Mouse (Mus musculus): ENCODE data around the gene Dlgap4. TPM values are rescaled to one million over a fixed set of nuclear protein-coding genes. Genes with fewer than 3 reads are reported as not detected.
"Not testable (repeated sequence)": the region's sequence is repeated elsewhere in the genome, so short reads cannot be mapped to it uniquely, and the experiment has no call there.

Gene Dlgap4
- polyA plus RNA-seq, 1 experiment from 2014 or later, result 55.5 TPM

- Histone ChIP-seq H3K4me1 (ENCODE audit: control insufficient read depth, insufficient read depth, low read length) (no peaks in the 10 kb centered on the region), H3K27ac (ENCODE audit: low read length) (no peak overlapping the region), H3K9ac (ENCODE audit: low read length) (no peak overlapping the region), H3K27me3 (ENCODE audit: control insufficient read depth, insufficient read depth, low read length) (no peaks in the 10 kb centered on the region), H3K9me3 (replicated peaks; ENCODE audit: control insufficient read depth, low read length) (peaks cover 12% of the 10 kb centered on the region), H3K4me2 (ENCODE audit: low read depth, low read length) (no peak overlapping the region), H3K36me3 (ENCODE audit: control insufficient read depth, insufficient read depth, low read length) (no peaks in the 10 kb centered on the region), H3K4me3 (replicated peaks; ENCODE audit: low read length) (no peak overlapping the region)
- no peak for ATAC-seq (ENCODE audit: insufficient read depth, low FRiP score)
- WGBS, result 72% methylated on average over 1 of the region's 1 CpGs
These were observed 175.3 kb downstream of the Dlgap4 start for GRCm38 (mm10) chr2:156788836-156789235.

- no peak overlapping the region for H3K27ac ChIP-seq (ENCODE audit: low read length)
- H3K4me1 ChIP-seq (ENCODE audit: control insufficient read depth, insufficient read depth, low read length), result no peaks in the 10 kb centered on the region
- ATAC-seq (ENCODE audit: insufficient read depth, low FRiP score), result no peak
- no peaks in the 10 kb centered on the region for H3K27me3 ChIP-seq (ENCODE audit: control insufficient read depth, insufficient read depth, low read length)
- WGBS, result 76% methylated on average over 1 of the region's 1 CpGs
- H3K9me3 ChIP-seq (replicated peaks; ENCODE audit: control insufficient read depth, low read length), result 0 out of 2 replicates have a peak, but pooled peaks cover 4% of the 10 kb centered on the region
- no peak overlapping the region for H3K4me3 ChIP-seq (replicated peaks; ENCODE audit: low read length)
- H3K4me2 ChIP-seq (ENCODE audit: low read depth, low read length), result no peak overlapping the region
- no peaks in the 10 kb centered on the region for H3K36me3 ChIP-seq (ENCODE audit: control insufficient read depth, insufficient read depth, low read length)
- no peak overlapping the region for H3K9ac ChIP-seq (ENCODE audit: low read length)
These were observed 185.0 kb downstream of the Dlgap4 start for GRCm38 (mm10) chr2:156798516-156798915.

- ATAC-seq (ENCODE audit: insufficient read depth, low FRiP score), result no peak
- Histone ChIP-seq H3K4me1 (ENCODE audit: control insufficient read depth, insufficient read depth, low read length) (no peaks in the 10 kb centered on the region), H3K9me3 (replicated peaks; ENCODE audit: control insufficient read depth, low read length) (0 out of 2 replicates have a peak, but pooled peaks cover 4% of the 10 kb centered on the region), H3K4me2 (ENCODE audit: low read depth, low read length) (no peak overlapping the region), H3K9ac (ENCODE audit: low read length) (no peak overlapping the region), H3K36me3 (ENCODE audit: control insufficient read depth, insufficient read depth, low read length) (no peaks in the 10 kb centered on the region), H3K27ac (ENCODE audit: low read length) (no peak overlapping the region), H3K27me3 (ENCODE audit: control insufficient read depth, insufficient read depth, low read length) (no peaks in the 10 kb centered on the region), H3K4me3 (replicated peaks; ENCODE audit: low read length) (no peak overlapping the region)
- WGBS, result 74% methylated on average over 4 of the region's 4 CpGs
These were observed 187.5 kb downstream of the Dlgap4 start for GRCm38 (mm10) chr2:156801045-156801444.

- not testable (repeated sequence) for H3K4me2 ChIP-seq (ENCODE audit: low read depth, low read length); H3K36me3 ChIP-seq (ENCODE audit: control insufficient read depth, insufficient read depth, low read length); H3K4me1 ChIP-seq (ENCODE audit: control insufficient read depth, insufficient read depth, low read length); H3K4me3 ChIP-seq (replicated peaks; ENCODE audit: low read length); ATAC-seq (ENCODE audit: insufficient read depth, low FRiP score); H3K9me3 ChIP-seq (replicated peaks; ENCODE audit: control insufficient read depth, low read length); H3K9ac ChIP-seq (ENCODE audit: low read length); H3K27ac ChIP-seq (ENCODE audit: low read length); H3K27me3 ChIP-seq (ENCODE audit: control insufficient read depth, insufficient read depth, low read length)
- WGBS, result 41% methylated on average over 9 of the region's 9 CpGs
These were observed 188.6 kb downstream of the Dlgap4 start for GRCm38 (mm10) chr2:156802116-156802515.

GRCm38 (mm10) chr2:156803698-156804372, 190.3 kb downstream of the Dlgap4 start:
- H3K36me3 ChIP-seq (ENCODE audit: control insufficient read depth, insufficient read depth, low read length), result no peaks in the 10 kb centered on the region
- no peak overlapping the region for H3K27ac ChIP-seq (ENCODE audit: low read length)
- no peak overlapping the region for H3K4me2 ChIP-seq (ENCODE audit: low read depth, low read length)
- no peak overlapping the region for H3K4me3 ChIP-seq (replicated peaks; ENCODE audit: low read length)
- H3K4me1 ChIP-seq (ENCODE audit: control insufficient read depth, insufficient read depth, low read length), result no peaks in the 10 kb centered on the region
- no peaks in the 10 kb centered on the region for H3K9me3 ChIP-seq (replicated peaks; ENCODE audit: control insufficient read depth, low read length)
- whole genome bisulfite sequencing, result 69% methylated on average over 4 of the region's 4 CpGs
- no peak overlapping the region for H3K9ac ChIP-seq (ENCODE audit: low read length)
- ATAC-seq (ENCODE audit: insufficient read depth, low FRiP score), result no peak
- no peaks in the 10 kb centered on the region for H3K27me3 ChIP-seq (ENCODE audit: control insufficient read depth, insufficient read depth, low read length)

GRCm38 (mm10) chr2:156804589-156804988, 191.1 kb downstream of the Dlgap4 start:
- no peak for ATAC-seq (ENCODE audit: insufficient read depth, low FRiP score)
- H3K4me3 ChIP-seq (replicated peaks; ENCODE audit: low read length), result no peak overlapping the region
- H3K27ac ChIP-seq (ENCODE audit: low read length), result no peak overlapping the region
- 87% methylated on average over 4 of the region's 4 CpGs for WGBS
- H3K27me3 ChIP-seq (ENCODE audit: control insufficient read depth, insufficient read depth, low read length), result no peaks in the 10 kb centered on the region
- H3K36me3 ChIP-seq (ENCODE audit: control insufficient read depth, insufficient read depth, low read length), result no peaks in the 10 kb centered on the region
- H3K4me2 ChIP-seq (ENCODE audit: low read depth, low read length), result no peak overlapping the region
- H3K4me1 ChIP-seq (ENCODE audit: control insufficient read depth, insufficient read depth, low read length), result no peaks in the 10 kb centered on the region
- no peak overlapping the region for H3K9ac ChIP-seq (ENCODE audit: low read length)
- H3K9me3 ChIP-seq (replicated peaks; ENCODE audit: control insufficient read depth, low read length), result no peaks in the 10 kb centered on the region

- no peak overlapping the region for H3K9ac ChIP-seq (ENCODE audit: low read length)
- no peak overlapping the region for H3K4me2 ChIP-seq (ENCODE audit: low read depth, low read length)
- no peaks in the 10 kb centered on the region for H3K36me3 ChIP-seq (ENCODE audit: control insufficient read depth, insufficient read depth, low read length)
- H3K27me3 ChIP-seq (ENCODE audit: control insufficient read depth, insufficient read depth, low read length), result no peaks in the 10 kb centered on the region
- H3K4me1 ChIP-seq (ENCODE audit: control insufficient read depth, insufficient read depth, low read length), result no peaks in the 10 kb centered on the region
- ATAC-seq (ENCODE audit: insufficient read depth, low FRiP score), result no peak
- no peak overlapping the region for H3K27ac ChIP-seq (ENCODE audit: low read length)
- H3K4me3 ChIP-seq (replicated peaks; ENCODE audit: low read length), result no peak overlapping the region
- 74% methylated on average over 6 of the region's 6 CpGs for WGBS
- no peaks in the 10 kb centered on the region for H3K9me3 ChIP-seq (replicated peaks; ENCODE audit: control insufficient read depth, low read length)
These were observed 193.4 kb downstream of the Dlgap4 start for GRCm38 (mm10) chr2:156806886-156807285.

- Histone ChIP-seq H3K36me3 (ENCODE audit: control insufficient read depth, insufficient read depth, low read length) (no peaks in the 10 kb centered on the region), H3K4me2 (ENCODE audit: low read depth, low read length) (no peak overlapping the region), H3K27me3 (ENCODE audit: control insufficient read depth, insufficient read depth, low read length) (no peaks in the 10 kb centered on the region), H3K9ac (ENCODE audit: low read length) (no peak overlapping the region), H3K4me3 (replicated peaks; ENCODE audit: low read length) (no peak overlapping the region), H3K4me1 (ENCODE audit: control insufficient read depth, insufficient read depth, low read length) (peaks cover 6% of the 10 kb centered on the region), H3K9me3 (replicated peaks; ENCODE audit: control insufficient read depth, low read length) (no peaks in the 10 kb centered on the region), H3K27ac (ENCODE audit: low read length) (no peak overlapping the region)
- WGBS, result 46% methylated on average over 2 of the region's 2 CpGs
- ATAC-seq (ENCODE audit: insufficient read depth, low FRiP score), result 0 out of 2 replicates have a peak, but pooled peaks have one; percentile 25
These were observed 196.1 kb downstream of the Dlgap4 start for GRCm38 (mm10) chr2:156809579-156809978.

GRCm38 (mm10) chr2:156810716-156811115, 197.2 kb downstream of the Dlgap4 start:
- ATAC-seq (ENCODE audit: insufficient read depth, low FRiP score), result no peak
- Histone ChIP-seq H3K9ac (ENCODE audit: low read length) (no peak overlapping the region), H3K4me2 (ENCODE audit: low read depth, low read length) (no peak overlapping the region), H3K36me3 (ENCODE audit: control insufficient read depth, insufficient read depth, low read length) (no peaks in the 10 kb centered on the region), H3K27ac (ENCODE audit: low read length) (no peak overlapping the region), H3K27me3 (ENCODE audit: control insufficient read depth, insufficient read depth, low read length) (no peaks in the 10 kb centered on the region), H3K4me3 (replicated peaks; ENCODE audit: low read length) (no peak overlapping the region), H3K9me3 (replicated peaks; ENCODE audit: control insufficient read depth, low read length) (no peaks in the 10 kb centered on the region), H3K4me1 (ENCODE audit: control insufficient read depth, insufficient read depth, low read length) (peaks cover 15% of the 10 kb centered on the region)
- 95% methylated on average over 10 of the region's 10 CpGs for WGBS

Data from stomach, embryonic 16.5 days (tissue).